Mouse (Mus musculus): ENCODE data around the gene Rcn1.

DNA sequence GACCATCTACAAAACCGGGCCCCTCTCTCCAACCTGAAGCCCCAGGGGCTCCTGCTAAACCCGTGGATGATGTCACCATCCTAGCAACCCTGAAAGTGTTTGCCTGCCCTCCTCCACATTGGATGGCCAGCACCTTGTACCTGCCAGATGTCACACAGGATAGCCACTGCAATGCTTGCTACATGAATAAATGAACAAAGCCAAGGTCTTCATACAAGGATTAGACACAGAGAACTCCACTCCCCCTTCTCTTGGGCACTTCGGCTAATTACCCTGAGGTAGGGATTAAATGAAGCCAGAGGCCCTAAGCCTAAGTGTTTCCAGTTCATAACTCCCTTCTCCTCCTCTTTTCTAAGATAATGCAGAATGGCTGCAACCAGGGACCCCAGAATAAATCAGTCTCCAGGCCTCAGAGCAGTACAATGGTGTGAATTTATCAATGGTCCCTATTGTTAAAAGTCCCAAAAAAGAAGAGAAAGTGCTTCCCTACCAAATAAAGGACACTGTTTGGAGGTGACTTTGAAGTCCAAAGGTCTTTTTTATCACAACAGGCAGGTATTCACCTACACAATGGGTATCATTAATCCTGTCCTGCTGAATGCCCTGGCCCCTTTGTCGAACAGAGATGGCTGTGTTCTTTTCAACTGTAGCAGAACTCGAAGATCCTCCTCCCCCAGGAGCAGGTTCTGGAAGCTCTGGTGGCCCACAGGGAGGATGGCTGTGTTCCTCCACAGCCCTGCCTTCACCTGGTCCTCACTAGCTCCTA is 1.5 kb downstream of the Rcn1 start:
- TF ChIP-seq CTCF (IDR thresholded peaks at IDR 0.05; ENCODE audit: low read depth, low read length) (no peak), POLR2A (IDR thresholded peaks at IDR 0.05; ENCODE audit: insufficient read depth, low read length) (no peak), EP300 (IDR thresholded peaks at IDR 0.05; ENCODE audit: insufficient read depth, low read depth, low read length) (no peak)
